Mouse (Mus musculus) liver, embryonic 14.5 days (tissue): ENCODE results near the gene Opcml. TPM values are rescaled to one million over a fixed set of nuclear protein-coding genes. Genes with fewer than 3 reads are reported as not detected.

Source experiments
- ATAC-seq: fragments of 200-750 bp; cut with Nextera tagmentation; 2 replicates; pipeline ENCODE4 v1.8.0; 2017; ENCODE audit warnings: moderate number of reproducible peaks, mild to moderate bottlenecking, moderate library complexity; ENCODE audit not compliant: insufficient read depth
- DNase-seq, 3 experiments: peaks; one replicate each; pipeline ENCODE4 v3.0.0-alpha.2; 2012 to 2013; ENCODE audit warnings: low read depth in 3 of 3, low spot score in 3 of 3
- H3K27ac ChIP-seq: fragments of 300-500 bp; sonication (generic); 2 replicates; pipeline ENCODE4 v1.5.1; 2014; ENCODE audit warnings: moderate library complexity, mild to moderate bottlenecking, control low read depth, inconsistent platforms
- H3K27me3 ChIP-seq: fragments of 300-500 bp; sonication (generic); 2 replicates; pipeline ENCODE4 v1.6.1; 2014; ENCODE audit warnings: mild to moderate bottlenecking, low read length, moderate library complexity; ENCODE audit not compliant: control insufficient read depth, insufficient read depth
- H3K36me3 ChIP-seq: fragments of 300-500 bp; sonication (generic); replicated peaks from 2 replicates; pipeline ENCODE4 v1.6.1; 2014; ENCODE audit warnings: low read depth; ENCODE audit not compliant: control insufficient read depth, insufficient read depth
- H3K4me1 ChIP-seq, 2 experiments: fragments of 200-500 bp in 1 of 2; fragments of 300-500 bp in 1 of 2; sonication (generic) in 1 of 2; replicated peaks; 2 replicates each; pipeline ENCODE4 v1.6.1; 2012 to 2014; ENCODE audit warnings: antibody characterized with exemption in 1 of 2, inconsistent platforms in 1 of 2, low read length in 1 of 2; ENCODE audit not compliant: control insufficient read depth in 2 of 2, insufficient read depth in 2 of 2
- H3K4me2 ChIP-seq: fragments of 300-500 bp; sonication (generic); 2 replicates; pipeline ENCODE4 v1.6.1; 2014; ENCODE audit warnings: low read depth, mild to moderate bottlenecking, control low read depth, moderate library complexity
- H3K4me3 ChIP-seq, 2 experiments: fragments of 200-500 bp in 1 of 2; fragments of 300-500 bp in 1 of 2; sonication (generic) in 1 of 2; 2 replicates each; pipeline ENCODE4 v1.5.1; 2012 to 2014; ENCODE audit warnings: low read depth in 2 of 2, low read length in 2 of 2, mild to moderate bottlenecking in 2 of 2, control low read depth in 1 of 2, inconsistent platforms in 1 of 2, moderate library complexity in 1 of 2; ENCODE audit not compliant: insufficient read depth in 1 of 2
- H3K9ac ChIP-seq: fragments of 300-500 bp; sonication (generic); replicated peaks from 2 replicates; pipeline ENCODE4 v1.6.1; 2014; ENCODE audit warnings: mild to moderate bottlenecking, control low read depth, moderate library complexity
- H3K9me3 ChIP-seq: fragments of 300-500 bp; sonication (generic); 2 replicates; pipeline ENCODE4 v1.6.1; 2016; ENCODE audit warnings: low read length, mixed read lengths; ENCODE audit not compliant: control insufficient read depth
- CTCF ChIP-seq: IDR thresholded peaks from 2 replicates; pipeline ENCODE4 v1.5.1; 2016; ENCODE audit warnings: antibody characterized with exemption, low read depth, control low read depth
- EP300 ChIP-seq: IDR thresholded peaks from 2 replicates; pipeline ENCODE4 v1.6.1; 2016; ENCODE audit warnings: antibody characterized with exemption, low read depth
- WGBS: fragments of 180-500 bp; shearing (Covaris S2); extraction: QIAGEN DNeasy Blood & Tissue Kit; methylation state at CpG from one replicate; pipeline ENCODE4 v1.1.7; 2014; ENCODE audit not compliant: insufficient replicate concordance; 5-methylcytosine and 5-hydroxymethylcytosine counted together
- polyA plus RNA-seq, 2 experiments: library from polyadenylated mRNA; depleted of rRNA in 1 of 2; stranded (reverse) in 1 of 2; unstranded in 1 of 2; fragments of >200 nt; fragmentation: Nextera tagmentation in 1 of 2; extraction: Ambion mirVana in 1 of 2; gene quantifications; 2 replicates each; pipeline versions ENCODE4 v1.2.1 to v1.2.3; 2012 to 2014

The Opcml gene
- polyA plus RNA-seq, 2 experiments = 0.03 TPM; not detected in 1

DNA sequence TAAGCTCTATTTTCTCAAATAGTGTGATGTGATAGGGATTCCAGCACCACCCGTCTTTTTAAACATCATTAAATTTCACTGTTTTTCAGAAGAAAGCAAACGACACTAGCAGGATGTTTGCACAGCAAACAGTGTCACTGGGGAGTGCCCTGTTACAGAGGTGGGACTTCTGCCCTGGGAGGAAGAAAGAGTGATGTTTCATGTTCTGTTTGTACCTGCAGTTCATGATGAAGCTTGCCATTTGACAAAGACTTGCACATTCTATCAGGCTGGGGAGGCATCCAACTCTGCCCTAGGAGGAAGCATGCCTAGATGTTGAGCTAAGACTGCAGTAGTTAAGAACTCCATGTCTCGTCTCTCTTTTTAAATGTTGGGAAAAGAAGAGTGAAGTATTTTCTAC, 222.6 kb downstream of the Opcml start:
- Histone ChIP-seq H3K27ac (no peak overlapping the region), H3K4me3 (no peak overlapping the region), H3K36me3 (no peaks in the 10 kb centered on the region), H3K9ac (no peak overlapping the region), H3K9me3 (no peaks in the 10 kb centered on the region), H3K27me3 (no peaks in the 10 kb centered on the region), H3K4me1 (no peaks in the 10 kb centered on the region), H3K4me2 (no peak overlapping the region)
- 32% methylated on average over 3 of the region's 3 CpGs for WGBS
- no peak for ATAC-seq
- no peak for DNase-seq
- TF ChIP-seq CTCF (no peak), EP300 (no peak)

DNA sequence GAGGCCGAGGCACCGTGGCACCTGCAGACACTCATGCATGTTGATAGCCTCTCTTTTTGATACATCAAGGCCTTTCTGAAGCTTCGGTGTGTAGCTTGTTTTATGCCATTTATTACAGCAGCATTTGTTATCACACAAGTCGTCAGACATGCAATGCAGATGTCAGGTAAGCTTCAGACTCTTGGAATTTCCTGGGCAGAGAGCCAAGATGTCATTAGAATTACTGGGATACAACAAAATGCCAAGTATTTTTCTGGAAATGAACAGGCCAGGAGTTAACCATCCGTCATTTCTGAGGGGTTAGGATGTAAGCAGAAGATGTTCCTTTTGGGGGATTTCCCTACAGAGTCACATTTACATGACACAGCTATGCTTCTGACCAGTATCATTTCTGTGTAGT, 237.6 kb downstream of the Opcml start:
- H3K27ac ChIP-seq = no peak overlapping the region
- TF ChIP-seq CTCF = no peak
- no peak for TF ChIP-seq EP300

DNA sequence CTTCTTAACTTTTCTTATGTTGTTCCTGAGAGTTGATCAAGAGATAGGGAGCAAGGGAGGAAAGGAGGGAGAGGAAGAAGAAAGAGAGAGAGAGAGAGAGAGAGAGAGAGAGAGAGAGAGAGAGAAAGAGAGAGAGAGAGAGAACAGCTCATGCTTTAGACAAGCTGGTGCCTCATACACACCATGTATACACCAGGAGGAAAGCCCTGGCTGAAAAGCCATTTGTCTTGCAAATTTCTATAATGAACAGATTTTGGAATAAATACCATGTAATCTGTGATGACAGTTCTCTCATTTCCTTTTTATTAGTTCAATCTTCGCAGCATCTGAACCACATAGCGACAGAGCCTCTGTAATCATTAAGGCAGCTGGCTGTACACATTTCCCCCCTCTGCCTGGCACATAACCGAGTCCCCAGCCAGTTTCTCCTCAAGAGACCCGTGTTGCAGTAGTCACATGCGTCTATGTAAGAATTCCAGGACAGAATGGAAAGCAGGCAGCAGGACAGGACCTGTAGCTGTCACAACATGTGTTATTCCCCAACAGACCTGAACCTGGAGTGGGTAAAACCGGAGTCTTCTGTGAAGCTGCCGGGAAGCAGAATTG, 238.3 kb downstream of the Opcml start:
- H3K27ac ChIP-seq = no peak overlapping the region
- H3K4me3 ChIP-seq = no peak overlapping the region
- no peaks in the 10 kb centered on the region for H3K27me3 ChIP-seq
- no peak overlapping the region for H3K4me2 ChIP-seq
- no peak for ATAC-seq
- H3K36me3 ChIP-seq = no peaks in the 10 kb centered on the region
- no peaks in the 10 kb centered on the region for H3K4me1 ChIP-seq
- H3K9ac ChIP-seq = no peak overlapping the region
- DNase-seq = no peak
- no peak for TF ChIP-seq EP300
- TF ChIP-seq CTCF = no peak
- WGBS = 58% methylated on average over 7 of the region's 7 CpGs
- H3K9me3 ChIP-seq = no peaks in the 10 kb centered on the region

More for the DNA sequence above, 237.6 kb downstream of the Opcml start:
- H3K9ac ChIP-seq = no peak overlapping the region
- no peaks in the 10 kb centered on the region for H3K9me3 ChIP-seq
- ATAC-seq (no peak), DNase-seq (no peak)
- no peaks in the 10 kb centered on the region for H3K36me3 ChIP-seq
- H3K4me1 ChIP-seq = no peaks in the 10 kb centered on the region
- no peak overlapping the region for H3K4me2 ChIP-seq
- no peak overlapping the region for H3K4me3 ChIP-seq
- WGBS = 58% methylated on average over 5 of the region's 5 CpGs
- H3K27me3 ChIP-seq = no peaks in the 10 kb centered on the region

DNA sequence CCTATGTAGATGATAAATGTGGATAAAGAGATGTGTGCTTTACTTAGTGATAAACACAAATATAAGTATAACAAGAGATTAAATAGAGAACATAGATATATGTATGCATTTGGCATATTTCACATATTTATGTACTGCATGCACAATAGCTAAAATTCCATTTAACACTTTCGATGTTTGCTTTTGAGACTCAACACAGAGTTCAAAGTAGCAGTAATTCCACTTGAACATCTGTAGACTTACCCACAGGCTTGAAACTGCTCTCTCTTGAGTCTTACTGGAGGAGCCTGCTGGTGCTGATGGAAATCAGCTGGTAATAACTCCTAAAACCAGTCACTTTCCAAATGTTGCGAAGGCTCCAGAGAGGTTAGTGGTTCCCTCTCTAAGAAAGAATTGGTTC, 258.6 kb downstream of the Opcml start:
- WGBS = 69% methylated on average over 2 of the region's 2 CpGs

DNA sequence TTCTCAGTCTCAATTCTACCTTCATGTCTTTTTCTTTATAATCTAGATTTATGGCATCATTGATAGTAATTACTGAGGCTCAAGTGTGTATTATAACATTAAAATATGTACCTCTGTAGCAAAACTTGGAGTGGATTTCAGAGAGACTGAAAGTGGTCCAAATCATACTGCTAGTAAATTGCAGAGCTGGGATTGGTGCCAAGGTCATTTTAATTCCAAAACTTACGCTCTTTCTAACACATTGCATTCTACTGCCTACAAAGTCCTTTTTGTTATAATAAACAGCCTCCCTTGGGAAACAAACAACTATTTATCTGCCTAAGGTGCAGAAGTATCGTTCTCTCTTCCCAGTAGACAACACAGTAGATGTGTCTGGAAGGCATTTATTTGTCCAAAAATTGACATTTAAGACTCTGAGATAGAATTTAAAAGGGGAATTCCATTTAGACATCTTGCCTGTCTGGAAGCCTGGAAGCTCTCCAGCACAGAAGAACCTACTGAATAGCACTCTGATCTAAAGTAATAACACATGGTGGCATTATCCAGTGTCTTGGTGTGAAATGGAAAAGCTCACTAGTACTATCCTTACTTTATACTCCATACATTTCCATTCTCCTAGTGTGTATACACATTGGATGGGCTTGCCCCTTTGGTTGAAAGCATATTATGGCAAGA, 266.7 kb downstream of the Opcml start:
- TF ChIP-seq CTCF = no peak
- TF ChIP-seq EP300 = no peak
- DNase-seq (no peak), ATAC-seq (no peak)
- Histone ChIP-seq H3K36me3 (no peaks in the 10 kb centered on the region), H3K27ac (no peak overlapping the region), H3K9ac (no peak overlapping the region), H3K4me1 (no peaks in the 10 kb centered on the region), H3K9me3 (no peaks in the 10 kb centered on the region), H3K4me2 (no peak overlapping the region), H3K4me3 (no peak overlapping the region), H3K27me3 (no peaks in the 10 kb centered on the region)
- 34% methylated on average over 2 of the region's 2 CpGs for WGBS

More for the DNA sequence above, 258.6 kb downstream of the Opcml start:
- Histone ChIP-seq H3K4me2 (no peak overlapping the region), H3K27me3 (no peaks in the 10 kb centered on the region), H3K36me3 (no peaks in the 10 kb centered on the region), H3K4me3 (no peak overlapping the region), H3K9ac (no peak overlapping the region), H3K4me1 (no peaks in the 10 kb centered on the region), H3K27ac (no peak overlapping the region), H3K9me3 (no peaks in the 10 kb centered on the region)
- no peak for DNase-seq
- no peak for TF ChIP-seq EP300
- no peak for TF ChIP-seq CTCF
- no peak for ATAC-seq
